Mouse (Mus musculus): Measurements from ENCODE around the gene Olfr713. TPM values are rescaled to one million over a fixed set of nuclear protein-coding genes. Genes with fewer than 3 reads are reported as not detected.

Olfr713 gene
- not detected for polyA plus RNA-seq (2012; fragmentation: generic; extraction: Trizol)
- long read RNA-seq, experiment 1, result 0 reads
- long read RNA-seq, experiment 2, result 0 reads

- no peaks in the 10 kb centered on the region for H3K27me3 ChIP-seq (ENCODE audit: control insufficient read depth, insufficient read depth, insufficient read length)
- H3K36me3 ChIP-seq (ENCODE audit: control insufficient read depth, insufficient read depth), result no peaks in the 10 kb centered on the region
- TF ChIP-seq MYOD1 (IDR thresholded peaks at IDR 0.05; ENCODE audit: control insufficient read depth, insufficient read length, low read depth) (no peak), USF1 (IDR thresholded peaks at IDR 0.05; ENCODE audit: low read depth) (no peak), MAX (IDR thresholded peaks at IDR 0.05) (no peak), MYOG (IDR thresholded peaks at IDR 0.05; ENCODE audit: control insufficient read depth, extremely low read depth, insufficient read length) (no peak), CEBPB (IDR thresholded peaks at IDR 0.05; ENCODE audit: low read depth) (no peak), CTCF (IDR thresholded peaks at IDR 0.05; ENCODE audit: control insufficient read depth, insufficient read depth, insufficient read length) (no peak), FOSL1 (IDR thresholded peaks at IDR 0.05; ENCODE audit: insufficient read depth, low read length, poor library complexity, severe bottlenecking) (no peak)
- no peaks in the 10 kb centered on the region for H3K79me3 ChIP-seq (ENCODE audit: low read depth)
- no peak within 1 kb of the TSS for H3K4me3 ChIP-seq (ENCODE audit: insufficient read depth, poor library complexity, severe bottlenecking)
- no peaks in the 10 kb centered on the region for H3K79me2 ChIP-seq (ENCODE audit: control insufficient read depth, insufficient read depth)
- no peak within 1 kb of the TSS for H3ac ChIP-seq (ENCODE audit: control insufficient read depth, insufficient read length, low read depth)
Observed at GRCm38 (mm10) chr7:107030874-107031273, at the start of gene Olfr713. Olfr713 (plus strand) TSS chr7:107031174.

GRCm38 (mm10) chr7:106985236-106985635, 45.7 kb upstream of the Olfr713 start:
- Histone ChIP-seq H3K4me3 (ENCODE audit: insufficient read depth, poor library complexity, severe bottlenecking) (no peak overlapping the region), H3K79me3 (ENCODE audit: low read depth) (no peaks in the 10 kb centered on the region), H3K27me3 (ENCODE audit: control insufficient read depth, insufficient read depth, insufficient read length) (no peaks in the 10 kb centered on the region), H3K36me3 (ENCODE audit: control insufficient read depth, insufficient read depth) (no peaks in the 10 kb centered on the region), H3K79me2 (ENCODE audit: control insufficient read depth, insufficient read depth) (no peaks in the 10 kb centered on the region), H3ac (ENCODE audit: control insufficient read depth, insufficient read length, low read depth) (no peak overlapping the region)
- TF ChIP-seq MYOD1 (IDR thresholded peaks at IDR 0.05; ENCODE audit: control insufficient read depth, insufficient read length, low read depth), result no peak

GRCm38 (mm10) chr7:107000798-107001197, 30.2 kb upstream of the Olfr713 start:
- Histone ChIP-seq H3K4me3 (ENCODE audit: insufficient read depth, poor library complexity, severe bottlenecking) (no peak overlapping the region), H3K27me3 (ENCODE audit: control insufficient read depth, insufficient read depth, insufficient read length) (no peaks in the 10 kb centered on the region), H3K36me3 (ENCODE audit: control insufficient read depth, insufficient read depth) (no peaks in the 10 kb centered on the region), H3K79me2 (ENCODE audit: control insufficient read depth, insufficient read depth) (no peaks in the 10 kb centered on the region), H3K79me3 (ENCODE audit: low read depth) (no peaks in the 10 kb centered on the region), H3ac (ENCODE audit: control insufficient read depth, insufficient read length, low read depth) (no peak overlapping the region)
- TF ChIP-seq CEBPB (IDR thresholded peaks at IDR 0.05; ENCODE audit: low read depth), result no peak
- TF ChIP-seq MYOD1 (IDR thresholded peaks at IDR 0.05; ENCODE audit: control insufficient read depth, insufficient read length, low read depth), result no peak
- TF ChIP-seq MYOG (IDR thresholded peaks at IDR 0.05; ENCODE audit: control insufficient read depth, extremely low read depth, insufficient read length), result no peak

- no peaks in the 10 kb centered on the region for H3K27me3 ChIP-seq (ENCODE audit: control insufficient read depth, insufficient read depth, insufficient read length)
- H3ac ChIP-seq (ENCODE audit: control insufficient read depth, insufficient read length, low read depth), result no peak overlapping the region
- TF ChIP-seq FOSL1 (IDR thresholded peaks at IDR 0.05; ENCODE audit: insufficient read depth, low read length, poor library complexity, severe bottlenecking) (no peak), MAX (IDR thresholded peaks at IDR 0.05) (no peak), USF1 (IDR thresholded peaks at IDR 0.05; ENCODE audit: low read depth) (no peak)
- no peaks in the 10 kb centered on the region for H3K79me2 ChIP-seq (ENCODE audit: control insufficient read depth, insufficient read depth)
- no peaks in the 10 kb centered on the region for H3K36me3 ChIP-seq (ENCODE audit: control insufficient read depth, insufficient read depth)
- no peak overlapping the region for H3K4me3 ChIP-seq (ENCODE audit: insufficient read depth, poor library complexity, severe bottlenecking)
- H3K79me3 ChIP-seq (ENCODE audit: low read depth), result no peaks in the 10 kb centered on the region
Observed at GRCm38 (mm10) chr7:107004169-107004568, 26.8 kb upstream of the Olfr713 start.

- no peak within 1 kb of the TSS for H3ac ChIP-seq (ENCODE audit: control insufficient read depth, insufficient read length, low read depth)
- TF ChIP-seq MAX (IDR thresholded peaks at IDR 0.05), result no peak
- TF ChIP-seq MYOD1 (IDR thresholded peaks at IDR 0.05; ENCODE audit: control insufficient read depth, insufficient read length, low read depth), result no peak
- TF ChIP-seq MYOG (IDR thresholded peaks at IDR 0.05; ENCODE audit: control insufficient read depth, extremely low read depth, insufficient read length), result no peak
- TF ChIP-seq FOSL1 (IDR thresholded peaks at IDR 0.05; ENCODE audit: insufficient read depth, low read length, poor library complexity, severe bottlenecking), result no peak
- no peak for TF ChIP-seq CTCF (IDR thresholded peaks at IDR 0.05; ENCODE audit: control insufficient read depth, insufficient read depth, insufficient read length)
- TF ChIP-seq CEBPB (IDR thresholded peaks at IDR 0.05; ENCODE audit: low read depth), result no peak
- no peak for TF ChIP-seq USF1 (IDR thresholded peaks at IDR 0.05; ENCODE audit: low read depth)
Observed at GRCm38 (mm10) chr7:107005972-107006371, 25.0 kb upstream of the Olfr713 start, which contains the start of gene Olfr2. Olfr2 (minus strand) TSS chr7:107006072.

GRCm38 (mm10) chr7:107039934-107040563, 9.1 kb downstream of the Olfr713 start:
- no peaks in the 10 kb centered on the region for H3K79me3 ChIP-seq (ENCODE audit: low read depth)
- no peaks in the 10 kb centered on the region for H3K79me2 ChIP-seq (ENCODE audit: control insufficient read depth, insufficient read depth)
- H3K36me3 ChIP-seq (ENCODE audit: control insufficient read depth, insufficient read depth), result no peaks in the 10 kb centered on the region
- no peak overlapping the region for H3K4me3 ChIP-seq (ENCODE audit: insufficient read depth, poor library complexity, severe bottlenecking)
- no peaks in the 10 kb centered on the region for H3K27me3 ChIP-seq (ENCODE audit: control insufficient read depth, insufficient read depth, insufficient read length)
- TF ChIP-seq CEBPB (IDR thresholded peaks at IDR 0.05; ENCODE audit: low read depth), result no peak
- TF ChIP-seq FOSL1 (IDR thresholded peaks at IDR 0.05; ENCODE audit: insufficient read depth, low read length, poor library complexity, severe bottlenecking), result no peak
- TF ChIP-seq MYOG (IDR thresholded peaks at IDR 0.05; ENCODE audit: control insufficient read depth, extremely low read depth, insufficient read length), result no peak
- TF ChIP-seq MYOD1 (IDR thresholded peaks at IDR 0.05; ENCODE audit: control insufficient read depth, insufficient read length, low read depth), result no peak
- no peak for TF ChIP-seq MAX (IDR thresholded peaks at IDR 0.05)
- no peak for TF ChIP-seq USF1 (IDR thresholded peaks at IDR 0.05; ENCODE audit: low read depth)
- no peak overlapping the region for H3ac ChIP-seq (ENCODE audit: control insufficient read depth, insufficient read length, low read depth)

More at GRCm38 (mm10) chr7:107005972-107006371, 25.0 kb upstream of the Olfr713 start, which contains the start of gene Olfr2:
- no peak within 1 kb of the TSS for H3K4me3 ChIP-seq (ENCODE audit: insufficient read depth, poor library complexity, severe bottlenecking)
- H3K79me3 ChIP-seq (ENCODE audit: low read depth), result no peaks in the 10 kb centered on the region
- no peaks in the 10 kb centered on the region for H3K79me2 ChIP-seq (ENCODE audit: control insufficient read depth, insufficient read depth)
- no peaks in the 10 kb centered on the region for H3K27me3 ChIP-seq (ENCODE audit: control insufficient read depth, insufficient read depth, insufficient read length)
- H3K36me3 ChIP-seq (ENCODE audit: control insufficient read depth, insufficient read depth), result no peaks in the 10 kb centered on the region
